Comparison of ENCODE assay signal across 8 mouse cellular contexts in the genomic region with DNA sequence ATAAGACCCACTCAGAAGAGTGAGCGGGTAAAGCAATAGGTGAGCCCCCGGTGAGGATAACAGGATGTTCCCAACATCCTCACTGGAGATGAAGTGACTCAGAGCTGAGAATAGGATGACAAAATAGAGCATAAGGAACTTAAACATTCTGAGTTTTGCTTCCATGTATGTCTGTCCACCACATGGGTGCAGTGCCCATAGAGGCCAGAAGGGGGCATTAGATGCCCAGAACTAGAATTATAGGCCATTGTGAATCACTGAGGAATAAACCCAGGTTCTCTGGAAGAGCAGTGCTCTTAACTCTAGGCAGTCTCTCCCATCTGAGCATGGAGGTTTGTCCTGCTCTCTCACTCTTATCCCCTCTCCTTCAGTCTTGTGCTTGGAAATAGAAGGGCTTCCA. TPM values are rescaled to one million over a fixed set of nuclear protein-coding genes. Genes with fewer than 3 reads are reported as not detected.
DNase-seq lines count a peak whose midpoint lies in the region; ATAC-seq and TF ChIP-seq lines count a peak whose summit lies in the region.
"Had no signal": no experiment of that assay in that cellular context is flagged by ENCODE, and none has a peak within 500 bp of the region (broad histone marks: within the 10 kb centered on the region; RNA-seq: fewer than 3 reads in every experiment).

No protein-coding gene starts in this region.

- WGBS in kidney, embryonic 15.5 days = 81% methylated on average over 2 of the region's 2 CpGs
- WGBS in liver, embryonic 11.5 days = 66% methylated on average over 2 of the region's 2 CpGs

- H3K9me3 ChIP-seq in kidney, embryonic 15.5 days (replicated peaks) = no peaks in the 10 kb centered on the region
- H3K9me3 ChIP-seq in E14TG2a.4 (ENCODE audit: low read length) = no peaks in the 10 kb centered on the region
- no peaks in the 10 kb centered on the region for H3K9me3 ChIP-seq in liver, embryonic 11.5 days (ENCODE audit: control insufficient read depth, low read length)

- H3K4me1 ChIP-seq in kidney, embryonic 15.5 days = no peaks in the 10 kb centered on the region
- H3K4me1 ChIP-seq in E14TG2a.4 (replicated peaks; ENCODE audit: low read depth, low read length) = no peaks in the 10 kb centered on the region
- no peaks in the 10 kb centered on the region for H3K4me1 ChIP-seq in liver, embryonic 11.5 days (replicated peaks; ENCODE audit: control insufficient read depth, insufficient read depth, low read length)

- no peak for ATAC-seq in kidney, embryonic 15.5 days (replicated peaks; ENCODE audit: low FRiP score)
- no peak for ATAC-seq in liver, embryonic 11.5 days (replicated peaks; ENCODE audit: low FRiP score)
- no peak; the same call in 1 of the 2 replicates for ATAC-seq in megakaryocyte-erythroid progenitor cell, adult 5-6 weeks (replicated peaks; ENCODE audit: low FRiP score, low TSS enrichment, poor library complexity, severe bottlenecking)

- H3K4me3 ChIP-seq in kidney, embryonic 15.5 days (replicated peaks) = no peak overlapping the region
- H3K4me3 ChIP-seq in E14TG2a.4 (replicated peaks; ENCODE audit: low read length) = no peak overlapping the region
- no peak overlapping the region for H3K4me3 ChIP-seq in liver, embryonic 11.5 days (ENCODE audit: low read depth, low read length)

- H3K4me2 ChIP-seq in kidney, embryonic 15.5 days = no peak overlapping the region
- H3K4me2 ChIP-seq in liver, embryonic 11.5 days = no peak overlapping the region

- no peak overlapping the region for H3K27ac ChIP-seq in kidney, embryonic 15.5 days
- H3K27ac ChIP-seq in liver, embryonic 11.5 days (ENCODE audit: low read depth, low read length) = no peak overlapping the region
- H3K27ac ChIP-seq: macrophage had no signal

- H3K36me3 ChIP-seq in kidney, embryonic 15.5 days = no peaks in the 10 kb centered on the region
- H3K36me3 ChIP-seq in E14TG2a.4 (ENCODE audit: insufficient read depth, low read length) = no peaks in the 10 kb centered on the region
- H3K36me3 ChIP-seq in liver, embryonic 11.5 days (ENCODE audit: control insufficient read depth, insufficient read depth, low read length) = no peaks in the 10 kb centered on the region

- TF ChIP-seq CTCF in E14TG2a.4 (conservative IDR thresholded peaks at IDR 0.05; ENCODE audit: low read length) = peak; percentile 89

- DNase-seq in kidney, adult 9 months = peak; percentile 46
- peak; percentile 70 for DNase-seq in R1 (ENCODE audit: low read depth, low spot score)
- peak; percentile 39 for DNase-seq in liver, embryonic 11.5 days (ENCODE audit: low spot score)
- DNase-seq in heart, adult 9 months (ENCODE audit: low spot score in 2 of 2) = no peak

- no peaks in the 10 kb centered on the region for H3K27me3 ChIP-seq in kidney, embryonic 15.5 days
- no peaks in the 10 kb centered on the region; the same call in 1 of the 2 replicates for H3K27me3 ChIP-seq in E14TG2a.4 (ENCODE audit: insufficient read depth, low read length)
- no peaks in the 10 kb centered on the region for H3K27me3 ChIP-seq in liver, embryonic 11.5 days (replicated peaks; ENCODE audit: control insufficient read depth, insufficient read depth, low read length)

- no peak overlapping the region for H3K9ac ChIP-seq in kidney, embryonic 15.5 days
- H3K9ac ChIP-seq in liver, embryonic 11.5 days (ENCODE audit: low read depth, low read length) = no peak overlapping the region

RNA-seq across cellular contexts. Expression of gene Fsd2, which starts 12.4 kb away (rescaled TPM):
- polyA plus RNA-seq in kidney, embryonic 15.5 days (2015; fragmentation: Nextera tagmentation; extraction: Ambion mirVana) = 0.25 and 0.63 TPM in 2 replicates
- 0.19 and 0.21 TPM in 2 replicates for polyA plus RNA-seq in liver, embryonic 11.5 days (2014; fragmentation: Nextera tagmentation; extraction: Ambion mirVana)
- not detected in 2 replicates for total RNA-seq in megakaryocyte-erythroid progenitor cell, adult 5-6 weeks (2014; fragmentation: Nextera tagmentation)
- 0.19 TPM in 1 of 2 replicates, not detected in the other for total RNA-seq in megakaryocyte-erythroid progenitor cell, adult 5-6 weeks (2017)

RNA-seq across cellular contexts. Expression of gene Whamm, which starts 16.7 kb away (rescaled TPM):
- polyA plus RNA-seq in kidney, embryonic 15.5 days (2015; fragmentation: Nextera tagmentation; extraction: Ambion mirVana) = 3.9 and 4.6 TPM in 2 replicates
- 10.5 and 11.6 TPM in 2 replicates for polyA plus RNA-seq in liver, embryonic 11.5 days (2014; fragmentation: Nextera tagmentation; extraction: Ambion mirVana)
- total RNA-seq in megakaryocyte-erythroid progenitor cell, adult 5-6 weeks (2014; fragmentation: Nextera tagmentation) = 13.5 and 21.5 TPM in 2 replicates
- total RNA-seq in megakaryocyte-erythroid progenitor cell, adult 5-6 weeks (2017) = 17.7 and 33.8 TPM in 2 replicates

RNA-seq across cellular contexts. Expression of gene BC048679, which starts 56.3 kb away (rescaled TPM):
- not detected in 2 replicates for polyA plus RNA-seq in kidney, embryonic 15.5 days (2015; fragmentation: Nextera tagmentation; extraction: Ambion mirVana)
- polyA plus RNA-seq in liver, embryonic 11.5 days (2014; fragmentation: Nextera tagmentation; extraction: Ambion mirVana) = not detected in 2 replicates
- not detected in 2 replicates for total RNA-seq in megakaryocyte-erythroid progenitor cell, adult 5-6 weeks (2014; fragmentation: Nextera tagmentation)
- total RNA-seq in megakaryocyte-erythroid progenitor cell, adult 5-6 weeks (2017) = not detected in 2 replicates
- polyA plus RNA-seq: macrophage had no signal

Comparison
In these comparisons a context has a peak if more than half of its experiments do, and no peak if none do; other contexts are left out.
1. DNase-seq: peak in kidney, adult 9 months (single experiment), R1 (single experiment) and liver, embryonic 11.5 days (single experiment); none in heart, adult 9 months (0 of 2).